Mouse (Mus musculus): ENCODE measurements around the gene Gpa33. TPM values are rescaled to one million over a fixed set of nuclear protein-coding genes. Genes with fewer than 3 reads are reported as not detected.
A peak's percentile ranks its signal among the peaks of the same experiment; 100 is the strongest.

Gene Gpa33
- polyA plus RNA-seq, 1 experiment: 0.16 TPM

DNA sequence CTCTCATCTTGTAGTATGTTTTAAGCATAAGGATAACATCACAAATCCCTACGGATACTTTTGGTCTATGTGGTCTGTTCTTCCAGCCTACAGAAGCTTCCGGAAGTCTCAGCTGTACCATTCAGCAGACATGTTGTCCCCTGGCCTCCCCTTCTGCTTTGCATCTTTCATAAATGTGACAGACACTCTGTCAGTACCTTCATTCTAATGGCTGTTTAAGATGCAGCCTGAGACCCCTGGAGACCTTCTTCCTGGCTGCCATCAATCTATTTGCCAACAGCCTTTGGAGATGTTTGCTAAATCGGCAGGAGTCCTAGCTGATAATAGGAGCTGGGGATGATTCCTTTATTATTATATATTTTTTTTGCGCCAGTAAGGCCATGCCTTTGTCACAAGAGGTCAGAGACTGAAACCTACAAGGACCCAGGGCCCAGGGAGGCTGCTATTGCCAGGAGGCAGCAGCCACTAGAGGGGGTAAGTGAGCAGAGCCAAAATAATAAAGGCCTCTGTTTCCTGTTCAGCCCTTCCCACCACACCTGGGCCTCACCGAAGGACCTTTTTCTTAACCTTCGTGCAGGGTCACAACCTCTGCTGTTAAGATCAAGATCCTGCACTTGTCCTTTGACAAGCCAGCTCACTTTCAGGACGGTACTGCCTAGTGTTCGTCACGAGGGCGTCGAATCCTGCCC is 27.0 kb upstream of the Gpa33 start:
- Histone ChIP-seq H3K27me3 (ENCODE audit: control insufficient read depth, insufficient read depth, low read length) (no peaks in the 10 kb centered on the region), H3K4me1 (ENCODE audit: control insufficient read depth, insufficient read depth, low read length) (peaks cover 9% of the 10 kb centered on the region), H3K4me3 (ENCODE audit: control insufficient read depth, low read depth, low read length) (no peak overlapping the region), H3K27ac (ENCODE audit: control insufficient read depth, insufficient read depth, low read depth, low read length) (no peak overlapping the region), H3K36me3 (ENCODE audit: control insufficient read depth, insufficient read depth, low read length) (no peaks in the 10 kb centered on the region)
- TF ChIP-seq CTCF (IDR thresholded peaks at IDR 0.05; ENCODE audit: control insufficient read depth, insufficient read depth, insufficient replicate concordance, low read depth, low read length) (peak; percentile 57), POLR2A (IDR thresholded peaks at IDR 0.05; ENCODE audit: control insufficient read depth, low read depth, low read length) (0 out of 2 replicates have a peak, but pooled peaks have one; percentile 9)

DNA sequence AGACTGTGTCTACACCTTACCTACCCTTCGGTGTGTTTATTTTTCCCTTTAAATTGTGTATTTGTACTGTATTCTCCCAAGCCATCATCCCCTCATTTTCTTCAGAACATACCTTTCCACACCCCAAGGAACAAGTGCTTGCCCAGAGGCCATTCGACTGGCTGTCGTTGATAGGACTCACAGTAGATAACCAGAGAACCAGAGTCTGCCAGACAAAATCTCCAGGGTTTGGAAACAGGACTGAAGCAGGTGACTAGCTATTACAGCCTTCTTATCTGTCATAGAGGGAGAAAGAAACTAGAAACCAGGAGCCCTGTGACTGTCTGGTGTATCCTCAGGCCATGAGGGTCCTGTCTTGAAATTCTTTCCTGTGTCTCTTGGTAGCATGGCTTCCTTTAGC is 25.2 kb upstream of the Gpa33 start:
- Histone ChIP-seq H3K36me3 (ENCODE audit: control insufficient read depth, insufficient read depth, low read length) (no peaks in the 10 kb centered on the region), H3K4me3 (ENCODE audit: control insufficient read depth, low read depth, low read length) (no peak overlapping the region), H3K4me1 (ENCODE audit: control insufficient read depth, insufficient read depth, low read length) (peaks cover 5% of the 10 kb centered on the region), H3K27me3 (ENCODE audit: control insufficient read depth, insufficient read depth, low read length) (no peaks in the 10 kb centered on the region), H3K27ac (ENCODE audit: control insufficient read depth, insufficient read depth, low read depth, low read length) (no peak overlapping the region)
- TF ChIP-seq POLR2A (IDR thresholded peaks at IDR 0.05; ENCODE audit: control insufficient read depth, low read depth, low read length) (no peak), CTCF (IDR thresholded peaks at IDR 0.05; ENCODE audit: control insufficient read depth, insufficient read depth, insufficient replicate concordance, low read depth, low read length) (no peak)

DNA sequence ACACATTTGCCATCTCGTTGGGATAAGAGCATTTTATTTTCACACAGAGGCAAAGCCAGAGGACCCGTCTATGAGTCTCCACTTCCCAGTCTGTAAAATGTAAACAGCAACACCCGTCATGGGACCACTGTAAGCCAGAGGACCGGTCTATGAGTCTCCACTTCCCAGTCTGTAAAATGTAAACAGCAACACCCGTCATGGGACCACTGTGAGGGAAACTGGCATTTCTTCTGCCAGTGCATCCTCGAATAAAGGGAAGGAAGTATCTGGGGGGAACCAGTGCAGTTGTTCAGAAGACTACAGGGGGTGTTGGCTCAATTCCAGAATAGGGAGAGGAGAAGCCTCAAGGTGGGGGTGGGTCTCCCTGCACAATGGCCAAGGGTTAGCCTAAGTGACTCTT is 24.6 kb upstream of the Gpa33 start:
- Histone ChIP-seq H3K27ac (ENCODE audit: control insufficient read depth, insufficient read depth, low read depth, low read length) (no peak overlapping the region), H3K4me1 (ENCODE audit: control insufficient read depth, insufficient read depth, low read length) (no peaks in the 10 kb centered on the region), H3K36me3 (ENCODE audit: control insufficient read depth, insufficient read depth, low read length) (no peaks in the 10 kb centered on the region), H3K4me3 (ENCODE audit: control insufficient read depth, low read depth, low read length) (no peak overlapping the region), H3K27me3 (ENCODE audit: control insufficient read depth, insufficient read depth, low read length) (no peaks in the 10 kb centered on the region)
- TF ChIP-seq CTCF (IDR thresholded peaks at IDR 0.05; ENCODE audit: control insufficient read depth, insufficient read depth, insufficient replicate concordance, low read depth, low read length): no peak
- no peak for TF ChIP-seq POLR2A (IDR thresholded peaks at IDR 0.05; ENCODE audit: control insufficient read depth, low read depth, low read length)

DNA sequence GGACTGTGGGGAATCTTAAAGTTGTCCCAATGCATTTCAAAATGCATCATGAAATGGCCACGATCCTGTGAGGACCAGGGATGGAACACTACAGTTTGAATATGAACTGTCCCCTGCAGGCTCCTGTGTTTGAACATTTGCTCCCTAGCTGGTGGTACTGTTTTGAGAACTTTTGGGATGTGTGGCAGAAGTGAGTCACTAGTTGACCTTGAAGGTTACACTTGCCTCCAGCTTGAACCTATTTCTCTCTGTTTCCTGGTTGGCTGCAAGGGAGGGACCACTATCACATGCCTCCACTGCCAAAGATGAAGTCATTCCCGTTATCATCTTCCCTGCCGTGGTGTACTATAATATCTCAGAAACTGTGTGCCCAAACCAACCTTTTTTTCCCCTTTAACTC is 15.1 kb upstream of the Gpa33 start:
- TF ChIP-seq CTCF (IDR thresholded peaks at IDR 0.05; ENCODE audit: control insufficient read depth, insufficient read depth, insufficient replicate concordance, low read depth, low read length) (no peak), POLR2A (IDR thresholded peaks at IDR 0.05; ENCODE audit: control insufficient read depth, low read depth, low read length) (no peak)
- H3K27me3 ChIP-seq (ENCODE audit: control insufficient read depth, insufficient read depth, low read length): no peaks in the 10 kb centered on the region

DNA sequence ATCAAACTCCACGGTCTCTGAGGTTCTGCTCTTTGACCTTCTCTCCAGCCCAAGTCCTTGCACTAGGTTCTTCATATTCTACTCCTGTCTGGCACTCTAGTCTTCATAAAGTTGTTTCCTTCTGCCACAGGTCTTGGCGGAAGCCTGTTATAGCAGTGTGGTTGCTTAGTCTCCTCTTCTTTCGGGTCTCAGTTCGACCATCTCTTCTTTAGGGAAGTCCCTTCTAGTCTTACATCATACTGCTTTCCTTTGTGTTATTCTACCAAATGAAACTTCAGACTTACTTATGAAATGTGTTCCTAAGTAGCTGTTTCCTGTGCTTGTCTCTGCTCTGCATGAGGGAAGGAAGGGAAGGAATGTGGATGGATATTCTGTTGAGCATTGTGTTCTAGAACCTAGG is 14.3 kb upstream of the Gpa33 start:
- H3K4me1 ChIP-seq (ENCODE audit: control insufficient read depth, insufficient read depth, low read length): no peaks in the 10 kb centered on the region
- no peak overlapping the region for H3K4me3 ChIP-seq (ENCODE audit: control insufficient read depth, low read depth, low read length)
- TF ChIP-seq POLR2A (IDR thresholded peaks at IDR 0.05; ENCODE audit: control insufficient read depth, low read depth, low read length) (no peak), CTCF (IDR thresholded peaks at IDR 0.05; ENCODE audit: control insufficient read depth, insufficient read depth, insufficient replicate concordance, low read depth, low read length) (no peak)
- no peak overlapping the region for H3K27ac ChIP-seq (ENCODE audit: control insufficient read depth, insufficient read depth, low read depth, low read length)
- no peaks in the 10 kb centered on the region for H3K27me3 ChIP-seq (ENCODE audit: control insufficient read depth, insufficient read depth, low read length)
- no peaks in the 10 kb centered on the region for H3K36me3 ChIP-seq (ENCODE audit: control insufficient read depth, insufficient read depth, low read length)

More for the DNA sequence above, 15.1 kb upstream of the Gpa33 start:
- no peaks in the 10 kb centered on the region for H3K36me3 ChIP-seq (ENCODE audit: control insufficient read depth, insufficient read depth, low read length)
- H3K4me3 ChIP-seq (ENCODE audit: control insufficient read depth, low read depth, low read length): no peak overlapping the region
- H3K27ac ChIP-seq (ENCODE audit: control insufficient read depth, insufficient read depth, low read depth, low read length): no peak overlapping the region
- H3K4me1 ChIP-seq (ENCODE audit: control insufficient read depth, insufficient read depth, low read length): no peaks in the 10 kb centered on the region

DNA sequence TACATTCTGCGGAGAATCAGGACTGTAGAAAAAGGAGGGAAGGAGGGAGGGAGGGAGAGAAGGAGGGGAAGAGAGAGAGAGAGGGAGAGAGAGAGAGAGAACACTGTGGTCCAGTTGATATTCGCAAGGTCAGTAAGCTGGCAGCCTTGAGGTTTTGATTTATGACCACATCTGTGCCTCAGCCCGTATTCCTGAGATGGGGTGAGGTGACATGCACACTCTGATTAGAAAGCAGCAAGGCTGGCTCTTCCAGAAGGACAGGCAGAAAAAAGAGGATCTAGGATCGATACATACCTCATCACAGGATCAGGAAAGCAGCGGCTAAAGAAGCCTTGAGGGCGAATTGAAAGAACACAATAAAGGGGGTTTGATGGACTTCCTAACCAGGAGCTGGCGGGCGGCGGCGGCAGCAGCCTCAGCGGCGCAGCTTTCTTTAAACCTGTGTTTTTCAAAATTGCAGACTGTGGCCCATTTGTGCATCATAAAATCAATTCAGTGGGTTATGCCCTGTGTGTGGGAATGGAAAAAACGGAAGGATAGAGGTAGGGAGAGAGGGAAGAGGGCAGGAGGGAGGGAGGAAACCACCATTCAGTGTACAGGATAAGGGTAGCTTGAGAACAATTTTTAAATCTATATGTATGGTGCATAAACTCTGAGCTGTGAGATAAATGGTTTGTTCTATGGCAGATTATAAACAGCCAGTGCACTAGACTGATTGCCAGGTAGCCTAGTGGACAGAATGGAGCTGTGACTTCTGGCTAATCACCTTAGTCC is 12.0 kb upstream of the Gpa33 start:
- Histone ChIP-seq H3K4me1 (ENCODE audit: control insufficient read depth, insufficient read depth, low read length) (no peaks in the 10 kb centered on the region), H3K4me3 (ENCODE audit: control insufficient read depth, low read depth, low read length) (no peak overlapping the region), H3K27me3 (ENCODE audit: control insufficient read depth, insufficient read depth, low read length) (no peaks in the 10 kb centered on the region), H3K36me3 (ENCODE audit: control insufficient read depth, insufficient read depth, low read length) (no peaks in the 10 kb centered on the region), H3K27ac (ENCODE audit: control insufficient read depth, insufficient read depth, low read depth, low read length) (no peak overlapping the region)
- TF ChIP-seq POLR2A (IDR thresholded peaks at IDR 0.05; ENCODE audit: control insufficient read depth, low read depth, low read length): no peak

DNA sequence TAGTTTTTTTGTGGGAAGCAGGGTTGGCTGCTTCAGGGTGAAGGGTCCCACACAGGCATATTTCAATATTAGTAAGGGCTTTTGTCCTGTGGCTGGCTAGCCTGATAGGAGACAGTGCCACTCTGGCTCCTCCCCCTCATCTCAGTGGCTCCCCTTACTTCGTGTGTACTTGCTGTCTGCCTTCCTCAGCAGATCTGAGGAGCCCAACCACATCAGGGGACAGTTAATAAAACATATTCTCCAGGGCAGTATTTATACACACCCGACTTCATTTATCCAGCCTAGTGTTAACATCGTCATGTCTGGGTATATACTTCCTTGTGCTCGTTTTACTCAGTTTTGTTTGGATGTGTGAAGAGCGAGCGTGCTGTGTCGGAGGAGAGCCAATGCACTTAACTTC is 7.9 kb upstream of the Gpa33 start:
- no peak overlapping the region for H3K4me3 ChIP-seq (ENCODE audit: control insufficient read depth, low read depth, low read length)
- no peaks in the 10 kb centered on the region for H3K27me3 ChIP-seq (ENCODE audit: control insufficient read depth, insufficient read depth, low read length)
- no peaks in the 10 kb centered on the region for H3K36me3 ChIP-seq (ENCODE audit: control insufficient read depth, insufficient read depth, low read length)
- no peak overlapping the region for H3K27ac ChIP-seq (ENCODE audit: control insufficient read depth, insufficient read depth, low read depth, low read length)
- peaks cover 3% of the 10 kb centered on the region; the same call in 1 of the 2 replicates for H3K4me1 ChIP-seq (ENCODE audit: control insufficient read depth, insufficient read depth, low read length)
- TF ChIP-seq POLR2A (IDR thresholded peaks at IDR 0.05; ENCODE audit: control insufficient read depth, low read depth, low read length) (no peak), CTCF (IDR thresholded peaks at IDR 0.05; ENCODE audit: control insufficient read depth, insufficient read depth, insufficient replicate concordance, low read depth, low read length) (no peak)

Measured in testis, adult 2 months (tissue).